Mouse (Mus musculus) ES-E14 (cell line): ENCODE data around the gene Cntn2.

Experiments
- CHD2 ChIP-seq: IDR thresholded peaks from 2 replicates; pipeline ENCODE4 v1.6.1; 2014; ENCODE audit warnings: mild to moderate bottlenecking, low read depth, low read length, inconsistent platforms
- HCFC1 ChIP-seq: IDR thresholded peaks from 2 replicates; pipeline ENCODE4 v1.6.1; 2012; ENCODE audit warnings: low read length, inconsistent platforms, borderline replicate concordance; ENCODE audit not compliant: insufficient read depth
- MAFK ChIP-seq: IDR thresholded peaks from 2 replicates; pipeline ENCODE4 v1.6.1; 2014; ENCODE audit warnings: mild to moderate bottlenecking, low read depth, low read length, inconsistent platforms; ENCODE audit not compliant: insufficient read depth
- ZC3H11A ChIP-seq: IDR thresholded peaks from 2 replicates; pipeline ENCODE4 v1.6.1; 2012; ENCODE audit warnings: low read depth, mild to moderate bottlenecking, inconsistent platforms, low read length, borderline replicate concordance
- ZNF384 ChIP-seq: IDR thresholded peaks from 2 replicates; pipeline ENCODE4 v1.6.1; 2012; ENCODE audit warnings: low read depth, low read length, inconsistent platforms

DNA sequence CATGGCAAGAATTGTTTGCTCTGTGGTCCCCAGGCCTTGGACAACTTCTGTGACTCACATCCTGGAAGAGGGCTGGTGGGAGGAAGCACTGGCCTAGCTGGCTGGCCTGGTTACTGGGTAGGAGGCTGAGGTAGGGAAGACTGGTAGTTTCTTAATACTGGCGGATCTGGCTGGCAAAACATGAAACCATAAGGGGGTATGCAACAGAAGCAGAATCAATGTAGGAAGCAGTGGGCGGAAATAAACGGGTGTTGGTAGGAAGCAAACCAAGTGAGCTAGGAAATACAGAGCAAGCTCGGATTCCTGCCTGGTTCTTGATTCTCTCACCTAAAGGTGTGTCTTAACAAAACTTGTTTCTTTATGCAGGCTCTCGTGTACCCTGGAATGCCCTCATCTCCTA is 49.1 kb upstream of the Cntn2 start:
- TF ChIP-seq CHD2 (no peak), HCFC1 (no peak), MAFK (no peak), ZC3H11A (no peak), ZNF384 (no peak)
